ENCODE assay signal across 9 mouse cellular contexts in genomic region chr16:10452445-10452896, GRCm38 (mm10). TPM values are rescaled to one million over a fixed set of nuclear protein-coding genes. Genes with fewer than 3 reads are reported as not detected.
A peak's percentile ranks its signal among the peaks of the same experiment; 100 is the strongest.
DNase-seq lines count a peak whose midpoint lies in the region; ATAC-seq lines count a peak whose summit lies in the region.
"Had no signal": no experiment of that assay in that cellular context is flagged by ENCODE, and none has a peak within 500 bp of the region (broad histone marks: within the 10 kb centered on the region; RNA-seq: fewer than 3 reads in every experiment).

No protein-coding gene starts in this region.

- H3K4me1 ChIP-seq in midbrain, embryonic 14.5 days (ENCODE audit: control insufficient read depth, insufficient read depth, low read length): peaks cover 5% of the 10 kb centered on the region
- H3K4me1 ChIP-seq in midbrain, embryonic 10.5 days: peaks cover 8% of the 10 kb centered on the region
- H3K4me1 ChIP-seq in lung, embryonic 16.5 days (replicated peaks; ENCODE audit: control insufficient read depth, insufficient read depth, low read length): peaks cover 38% of the 10 kb centered on the region

- no peak overlapping the region for H3K4me2 ChIP-seq in midbrain, embryonic 14.5 days (ENCODE audit: low read length)
- H3K4me2 ChIP-seq in lung, embryonic 16.5 days (ENCODE audit: low read depth, low read length): peak overlapping the region; percentile 5; the same call in 1 of the 2 replicates
- H3K4me2 ChIP-seq: limb, embryonic 12.5 days had no signal

- no peak for ATAC-seq in midbrain, embryonic 14.5 days (ENCODE audit: low FRiP score, low TSS enrichment)
- peak; percentile 77 for ATAC-seq in granulocyte monocyte progenitor cell, adult 5-6 weeks (replicated peaks; ENCODE audit: poor library complexity, severe bottlenecking)
- ATAC-seq in lung, embryonic 16.5 days (ENCODE audit: low read depth): peak; percentile 96
- no peak for ATAC-seq in CD4-positive, CD25-positive, alpha-beta regulatory T cell, adult 4 months

- peak; percentile 67 for DNase-seq in midbrain, embryonic 14.5 days
- no peak for DNase-seq in midbrain, embryonic 10.5 days (ENCODE audit: low spot score)
- peak; percentile 20 for DNase-seq in cerebellum, adult 8-10 months
- DNase-seq in kidney, postnatal 14 days: peak; percentile 93
- peak; percentile 66 for DNase-seq in right cerebral cortex, postnatal 25 days

- H3K27ac ChIP-seq in midbrain, embryonic 14.5 days (replicated peaks; ENCODE audit: low read depth, low read length): no peak overlapping the region
- H3K27ac ChIP-seq in midbrain, embryonic 10.5 days (replicated peaks): no peak overlapping the region
- peak overlapping the region; percentile 79 for H3K27ac ChIP-seq in lung, embryonic 16.5 days (ENCODE audit: low read length)
- H3K27ac ChIP-seq: limb, embryonic 12.5 days had no signal

- no peak overlapping the region for H3K9ac ChIP-seq in midbrain, embryonic 14.5 days (replicated peaks; ENCODE audit: low read length)
- no peak overlapping the region; the same call in 1 of the 2 replicates for H3K9ac ChIP-seq in lung, embryonic 16.5 days (ENCODE audit: low read length)
- H3K9ac ChIP-seq: limb, embryonic 12.5 days had no signal

- whole genome bisulfite sequencing in midbrain, embryonic 14.5 days: 74% methylated on average over 8 of the region's 8 CpGs
- 85% methylated on average over 8 of the region's 8 CpGs for WGBS in midbrain, embryonic 10.5 days
- WGBS in lung, embryonic 16.5 days: 6% methylated on average over 8 of the region's 8 CpGs

- no peak overlapping the region for H3K4me3 ChIP-seq in midbrain, embryonic 14.5 days (replicated peaks; ENCODE audit: low read depth, low read length)
- no peak overlapping the region for H3K4me3 ChIP-seq in midbrain, embryonic 10.5 days
- H3K4me3 ChIP-seq in lung, embryonic 16.5 days (ENCODE audit: low read length): no peak overlapping the region
- H3K4me3 ChIP-seq: limb, embryonic 12.5 days had no signal

- no peaks in the 10 kb centered on the region for H3K9me3 ChIP-seq in midbrain, embryonic 14.5 days (ENCODE audit: control insufficient read depth, low read length)
- H3K9me3 ChIP-seq in midbrain, embryonic 10.5 days (replicated peaks): no peaks in the 10 kb centered on the region
- H3K9me3 ChIP-seq in lung, embryonic 16.5 days (ENCODE audit: control insufficient read depth, low read length): no peaks in the 10 kb centered on the region
- H3K9me3 ChIP-seq: limb, embryonic 12.5 days had no signal

- H3K27me3 ChIP-seq in midbrain, embryonic 14.5 days (ENCODE audit: control insufficient read depth, insufficient read depth, low read length): no peaks in the 10 kb centered on the region
- H3K27me3 ChIP-seq in midbrain, embryonic 10.5 days (ENCODE audit: low read depth, poor library complexity, severe bottlenecking): no peaks in the 10 kb centered on the region
- no peaks in the 10 kb centered on the region for H3K27me3 ChIP-seq in lung, embryonic 16.5 days (ENCODE audit: control insufficient read depth, insufficient read depth, low read depth, low read length)
- H3K27me3 ChIP-seq: limb, embryonic 12.5 days had no signal

- no peaks in the 10 kb centered on the region for H3K36me3 ChIP-seq in midbrain, embryonic 14.5 days (ENCODE audit: control insufficient read depth, insufficient read depth, low read length)
- no peaks in the 10 kb centered on the region for H3K36me3 ChIP-seq in midbrain, embryonic 10.5 days
- no peaks in the 10 kb centered on the region for H3K36me3 ChIP-seq in lung, embryonic 16.5 days (ENCODE audit: control insufficient read depth, insufficient read depth, low read length)
- H3K36me3 ChIP-seq: limb, embryonic 12.5 days had no signal

RNA-seq across cellular contexts. Expression of gene Tvp23a, which starts 5.3 kb away (rescaled TPM):
- polyA plus RNA-seq in midbrain, embryonic 14.5 days (2014; fragmentation: Nextera tagmentation; extraction: Ambion mirVana): 39.1 and 45.2 TPM in 2 replicates
- 22.9 and 27.5 TPM in 2 replicates for polyA plus RNA-seq in midbrain, embryonic 10.5 days (2016; fragmentation: Nextera tagmentation; extraction: Ambion mirVana)
- total RNA-seq in granulocyte monocyte progenitor cell, adult 5-6 weeks (2014; fragmentation: Nextera tagmentation): not detected in 2 replicates
- total RNA-seq in granulocyte monocyte progenitor cell, adult 5-6 weeks (2017): not detected in 2 replicates
- polyA plus RNA-seq in lung, embryonic 16.5 days (2015; fragmentation: Nextera tagmentation; extraction: Ambion mirVana): 7.8 and 8.1 TPM in 2 replicates
- polyA plus RNA-seq in CD4-positive, CD25-positive, alpha-beta regulatory T cell, adult 4 months (2017; shearing (Covaris generic)): 1 to 10 TPM; 1.4 to 1.7 TPM

RNA-seq across cellular contexts. Expression of gene Ciita, which starts 27.4 kb away (rescaled TPM):
- 0.57 and 0.58 TPM in 2 replicates for polyA plus RNA-seq in midbrain, embryonic 14.5 days (2014; fragmentation: Nextera tagmentation; extraction: Ambion mirVana)
- polyA plus RNA-seq in midbrain, embryonic 10.5 days (2016; fragmentation: Nextera tagmentation; extraction: Ambion mirVana): 0.16 and 0.22 TPM in 2 replicates
- 2.3 TPM in 1 of 2 replicates, not detected in the other for total RNA-seq in granulocyte monocyte progenitor cell, adult 5-6 weeks (2014; fragmentation: Nextera tagmentation)
- 0.09 and 0.52 TPM in 2 replicates for total RNA-seq in granulocyte monocyte progenitor cell, adult 5-6 weeks (2017)
- polyA plus RNA-seq in lung, embryonic 16.5 days (2015; fragmentation: Nextera tagmentation; extraction: Ambion mirVana): 0.92 and 1.4 TPM in 2 replicates
- polyA plus RNA-seq in CD4-positive, CD25-positive, alpha-beta regulatory T cell, adult 4 months (2017; shearing (Covaris generic)): 1 to 10 TPM in 1 of 2 experiments, under 1 TPM in 1; 0.81 to 7.1 TPM

RNA-seq across cellular contexts. Expression of gene Nubp1, which starts 40.7 kb away (rescaled TPM):
- polyA plus RNA-seq in midbrain, embryonic 14.5 days (2014; fragmentation: Nextera tagmentation; extraction: Ambion mirVana): 47.3 and 49.0 TPM in 2 replicates
- 73.7 and 80.5 TPM in 2 replicates for polyA plus RNA-seq in midbrain, embryonic 10.5 days (2016; fragmentation: Nextera tagmentation; extraction: Ambion mirVana)
- total RNA-seq in granulocyte monocyte progenitor cell, adult 5-6 weeks (2014; fragmentation: Nextera tagmentation): 45.9 and 48.0 TPM in 2 replicates
- total RNA-seq in granulocyte monocyte progenitor cell, adult 5-6 weeks (2017): 41.9 and 58.3 TPM in 2 replicates
- polyA plus RNA-seq in lung, embryonic 16.5 days (2015; fragmentation: Nextera tagmentation; extraction: Ambion mirVana): 59.7 and 59.9 TPM in 2 replicates
- 10 to 100 TPM; 42.5 to 52.4 TPM for polyA plus RNA-seq in CD4-positive, CD25-positive, alpha-beta regulatory T cell, adult 4 months (2017; shearing (Covaris generic))

RNA-seq across cellular contexts. Expression of gene Tekt5, which starts 57.2 kb away (rescaled TPM):
- polyA plus RNA-seq in midbrain, embryonic 14.5 days (2014; fragmentation: Nextera tagmentation; extraction: Ambion mirVana): 7.2 and 11.4 TPM in 2 replicates
- not detected in 2 replicates for polyA plus RNA-seq in midbrain, embryonic 10.5 days (2016; fragmentation: Nextera tagmentation; extraction: Ambion mirVana)
- total RNA-seq in granulocyte monocyte progenitor cell, adult 5-6 weeks (2014; fragmentation: Nextera tagmentation): 0.49 TPM in 1 of 2 replicates, not detected in the other
- not detected in 2 replicates for total RNA-seq in granulocyte monocyte progenitor cell, adult 5-6 weeks (2017)
- polyA plus RNA-seq in lung, embryonic 16.5 days (2015; fragmentation: Nextera tagmentation; extraction: Ambion mirVana): 2.9 and 4.2 TPM in 2 replicates
- polyA plus RNA-seq in CD4-positive, CD25-positive, alpha-beta regulatory T cell, adult 4 months (2017; shearing (Covaris generic)): not detected
- polyA plus RNA-seq: limb, embryonic 12.5 days had no signal

Comparison
In these comparisons a context has a peak if more than half of its experiments do, and no peak if none do; other contexts are left out.
1. ATAC-seq: peak in granulocyte monocyte progenitor cell, adult 5-6 weeks (single experiment) and lung, embryonic 16.5 days (single experiment); none in midbrain, embryonic 14.5 days (single experiment) and CD4-positive, CD25-positive, alpha-beta regulatory T cell, adult 4 months (single experiment).